Mouse (Mus musculus) urinary bladder, adult 18-20 months (tissue): ENCODE results near the gene Ier5.
A peak's percentile ranks its signal among the peaks of the same experiment; 100 is the strongest.

Experiments
- DNase-seq, 2 experiments: peaks; one replicate each; pipeline ENCODE4 v3.0.0; 2022; ENCODE audit warnings: low spot score in 2 of 2, mixed read lengths in 2 of 2

Ier5 gene

DNA sequence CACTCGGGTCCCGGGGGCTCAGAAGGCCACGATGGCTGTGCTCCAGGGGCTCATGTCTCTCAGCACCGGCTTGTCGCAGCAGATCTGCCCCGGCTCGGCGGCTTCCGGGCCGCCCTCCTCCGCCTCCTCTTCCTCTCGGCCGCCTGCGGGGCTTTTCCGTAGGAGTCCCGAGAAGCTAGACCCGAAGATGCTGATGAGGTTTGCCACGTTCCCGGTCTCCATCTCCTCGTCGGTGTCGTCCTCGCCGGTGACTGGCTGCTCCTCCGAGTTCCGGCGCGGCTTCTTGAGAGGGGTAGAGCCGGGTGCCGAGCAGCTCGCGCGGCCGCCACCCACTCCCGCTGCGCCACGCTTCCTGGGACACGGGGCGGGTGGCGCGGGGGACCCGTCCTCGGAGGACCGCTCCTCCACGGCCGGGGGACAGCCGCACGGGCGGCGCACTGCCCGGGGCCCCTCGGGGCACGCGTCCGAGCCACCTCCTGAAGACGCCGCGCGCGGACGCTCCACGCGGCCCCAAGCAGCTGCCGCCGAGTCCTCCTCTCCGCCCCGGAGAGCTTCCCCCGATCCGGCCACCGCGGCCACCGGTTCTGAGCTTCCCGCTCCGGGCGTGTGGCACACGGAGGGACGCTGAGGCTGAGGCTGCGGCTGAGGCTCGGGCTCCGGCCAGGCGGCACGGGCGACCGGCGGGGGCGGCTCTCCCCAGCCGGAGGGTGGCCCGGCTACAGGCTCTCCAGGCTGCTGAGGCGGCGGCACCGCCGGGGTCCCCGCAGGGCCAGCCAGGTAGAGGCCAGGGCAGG, 753 bp downstream of the Ier5 start:
- peak in 1 of 2 experiments; percentile 72 for DNase-seq

DNA sequence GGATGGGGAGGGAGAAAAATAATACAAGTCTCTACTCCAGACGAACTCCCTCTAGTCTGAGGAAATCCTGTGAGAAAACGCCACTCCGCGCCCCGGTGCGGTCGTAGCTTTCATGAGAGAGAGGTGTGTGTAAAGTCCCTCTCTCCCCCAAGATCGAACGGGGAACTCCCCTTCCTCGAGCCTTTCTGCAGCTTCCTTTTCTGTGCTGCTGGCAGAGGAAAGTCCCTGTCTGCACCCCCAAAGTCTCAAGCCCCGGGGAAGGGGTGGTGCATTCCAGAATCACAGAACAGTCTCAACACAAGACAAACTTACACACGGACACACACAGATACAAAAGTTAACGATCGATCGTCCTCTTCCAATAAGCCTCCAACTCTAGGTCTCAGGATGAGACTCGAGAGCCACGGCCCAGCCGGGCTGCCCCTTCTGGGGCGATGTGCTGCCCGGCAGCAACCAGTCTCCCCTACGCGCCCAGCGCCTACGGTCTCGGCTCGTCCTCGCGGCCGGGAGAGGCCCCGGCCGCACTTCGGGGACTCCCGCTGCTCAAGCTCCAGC, 1.4 kb downstream of the Ier5 start:
- DNase-seq = peak in 1 of 2 experiments; percentile 47

DNA sequence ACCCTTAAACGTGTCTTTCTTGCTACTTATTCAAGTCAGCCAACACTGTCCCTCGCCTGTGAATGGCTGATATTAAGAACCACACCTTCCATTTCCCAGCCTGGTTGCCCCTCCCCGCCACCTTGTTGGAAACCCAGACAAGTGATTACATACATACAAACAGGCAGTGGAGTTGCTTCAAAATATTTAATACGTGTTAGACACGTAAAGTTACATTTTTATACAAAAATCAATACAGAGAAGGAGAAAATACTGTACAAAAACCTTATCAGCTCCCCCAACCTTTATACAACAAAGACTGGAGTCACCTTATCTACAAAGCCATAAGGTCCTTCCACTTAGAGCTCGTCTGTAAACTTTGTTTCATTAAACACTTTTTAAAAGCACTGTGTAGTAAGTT, 2.1 kb downstream of the Ier5 start:
- no peak for DNase-seq

DNA sequence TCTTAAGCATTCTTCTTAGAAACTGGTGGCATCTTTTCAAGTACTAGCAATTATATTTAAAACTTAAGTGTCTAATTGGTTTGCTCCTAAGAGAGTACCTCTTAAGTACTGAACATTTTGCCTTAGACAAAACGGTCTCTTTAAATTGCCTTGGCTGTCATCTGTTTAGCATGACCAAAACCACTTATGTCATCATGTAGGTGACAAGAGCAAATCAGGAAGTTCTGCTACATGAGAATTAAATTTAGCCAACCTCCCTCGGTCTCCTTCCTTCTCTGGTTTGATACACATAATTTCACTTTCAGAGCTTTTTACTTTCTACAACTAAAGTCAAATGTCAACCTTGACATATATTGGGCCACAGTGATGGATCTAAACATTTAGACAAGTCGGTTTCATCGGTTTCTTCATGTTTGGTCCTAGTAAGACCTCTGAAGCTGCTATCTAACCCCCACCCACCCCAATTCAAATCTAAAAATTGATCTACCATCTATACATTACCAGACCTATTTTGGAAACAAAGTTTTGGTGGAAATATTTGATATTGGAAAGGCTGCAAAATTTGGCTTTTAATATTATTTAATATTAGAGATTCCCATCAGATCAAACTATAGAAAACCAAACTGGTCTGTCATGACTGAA, 2.7 kb downstream of the Ier5 start:
- no peak for DNase-seq

DNA sequence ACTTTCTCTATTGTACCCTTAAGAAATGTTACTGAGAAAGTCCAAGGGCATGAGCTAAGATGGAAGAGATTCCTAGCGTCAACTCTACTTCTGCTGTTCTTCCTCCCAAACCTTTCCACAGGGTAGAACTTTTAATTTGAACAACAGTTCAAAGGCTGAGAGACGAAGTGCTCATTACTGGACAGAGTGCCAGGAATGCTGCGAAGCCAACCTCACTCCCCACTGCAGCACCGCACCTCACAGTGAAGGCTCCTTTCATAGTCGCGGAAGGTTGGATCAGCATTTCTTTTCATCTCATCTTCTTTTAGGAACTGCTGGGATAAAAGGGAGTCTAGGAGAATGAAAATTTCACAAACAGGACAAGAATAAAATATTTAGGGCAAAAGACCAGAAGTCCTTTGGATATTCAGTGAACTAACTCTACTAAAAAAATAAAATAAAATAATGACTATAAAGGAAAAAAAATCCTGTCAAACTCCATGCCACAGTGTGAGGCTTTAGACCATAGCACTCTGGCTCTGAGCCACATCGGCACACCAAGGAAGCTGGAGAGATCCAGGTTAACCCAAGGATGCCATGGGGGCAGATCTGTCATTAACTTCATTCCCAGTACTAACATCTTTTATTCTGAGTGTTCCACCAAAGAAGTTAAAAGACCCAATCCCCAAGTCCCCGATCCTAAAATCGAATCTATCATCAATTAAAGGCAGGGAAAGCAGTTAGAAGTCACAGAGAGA, 5.3 kb downstream of the Ier5 start:
- no peak for DNase-seq

DNA sequence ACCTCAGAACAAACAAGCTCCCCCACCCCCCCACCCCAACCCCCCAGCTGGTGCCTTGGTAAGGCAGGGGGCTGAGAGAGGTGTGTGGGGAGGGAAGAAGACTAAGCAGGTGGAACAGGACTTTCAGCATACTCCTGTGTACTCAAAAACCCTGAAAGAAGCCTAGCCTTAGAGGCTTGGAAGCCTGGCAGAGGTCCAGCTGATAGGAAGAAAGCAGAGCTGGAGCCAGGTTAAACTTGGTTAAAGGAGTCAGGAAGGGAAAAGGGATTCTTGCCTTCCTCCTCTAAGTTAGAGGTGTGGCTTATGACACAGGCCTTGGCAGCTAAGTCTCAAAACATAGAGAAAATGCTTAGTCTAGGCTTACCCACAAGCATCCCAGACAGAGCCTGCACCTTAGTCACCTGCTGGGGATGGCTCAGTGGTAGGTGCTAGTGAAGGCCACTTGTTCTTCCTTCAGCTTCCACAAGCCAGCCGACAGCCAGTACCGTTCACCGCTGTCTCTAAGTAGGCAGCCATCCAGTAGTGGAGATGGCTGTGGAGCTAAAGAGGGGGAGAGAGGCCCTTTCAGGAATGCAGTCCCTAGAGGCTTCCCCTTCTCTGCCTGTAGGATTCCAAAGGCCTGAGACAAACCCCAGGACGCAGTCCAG, 6.2 kb downstream of the Ier5 start:
- no peak for DNase-seq

DNA sequence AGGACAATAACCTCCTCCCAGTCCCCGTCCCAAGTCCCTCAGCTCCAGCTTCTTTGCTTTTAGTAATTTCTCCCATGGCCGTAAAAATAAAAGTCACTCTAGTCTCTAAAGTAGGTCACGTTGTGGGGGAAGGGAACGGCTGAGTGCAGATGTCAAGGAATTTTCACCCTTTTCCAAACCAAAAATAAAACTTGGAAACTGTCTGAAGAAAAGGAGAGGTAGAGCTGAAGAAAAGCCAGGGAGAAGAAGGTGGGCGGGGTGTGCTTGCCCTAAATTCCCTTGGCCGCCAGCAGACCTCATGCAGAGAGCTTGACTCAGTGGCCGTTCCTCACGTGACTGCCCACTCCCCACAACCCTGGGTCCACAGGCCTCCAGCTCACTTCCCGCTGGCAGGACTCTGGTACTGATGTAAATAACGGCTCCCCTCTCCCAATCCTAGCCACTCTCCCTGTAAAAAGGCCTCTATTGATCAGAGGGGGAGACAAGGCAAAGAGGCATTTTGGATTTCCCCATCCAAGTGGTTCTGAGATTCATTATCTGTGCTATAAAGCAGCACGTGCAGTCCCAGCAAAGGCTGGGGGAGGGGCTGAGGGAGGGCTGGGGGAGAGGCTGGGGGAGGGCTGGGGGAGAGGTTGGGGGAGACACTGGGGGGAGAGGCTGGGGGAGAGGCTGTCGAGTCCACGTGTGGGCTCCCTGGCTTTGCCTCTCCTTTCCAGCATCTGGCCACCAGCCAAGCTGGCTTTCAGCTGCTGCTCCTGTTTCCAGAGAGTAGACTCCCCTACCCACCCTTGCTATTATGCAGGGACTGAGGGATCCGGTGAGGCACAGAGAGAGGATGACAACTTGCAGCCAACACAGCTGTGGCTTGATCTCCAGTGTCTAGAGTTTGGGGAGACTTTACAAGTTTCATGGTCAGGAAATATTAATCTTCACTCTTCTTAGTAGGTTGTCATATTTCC, 7.3 kb downstream of the Ier5 start:
- DNase-seq = no peak

DNA sequence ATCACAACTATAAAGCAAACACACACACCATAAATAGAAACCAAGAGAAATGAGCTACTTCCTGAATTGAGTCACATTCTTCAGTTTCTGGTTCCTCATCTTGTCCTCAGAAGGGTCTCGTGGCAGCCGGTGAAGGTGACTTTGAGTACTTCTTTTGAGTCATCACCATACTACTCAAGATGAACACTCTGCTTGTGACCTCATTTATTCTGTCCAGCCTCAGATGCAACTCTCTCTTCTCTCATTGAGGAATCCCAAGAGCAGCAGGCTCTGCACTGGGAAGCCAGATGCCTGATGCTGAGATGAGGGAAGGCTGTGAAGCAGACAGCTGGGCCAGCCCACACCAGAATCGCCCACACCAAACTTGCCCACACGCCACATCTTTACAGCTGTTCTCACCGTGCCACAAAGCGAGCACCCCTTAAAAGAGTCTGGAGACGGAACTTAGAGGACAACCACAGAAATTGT, 8.0 kb downstream of the Ier5 start:
- DNase-seq = no peak

DNA sequence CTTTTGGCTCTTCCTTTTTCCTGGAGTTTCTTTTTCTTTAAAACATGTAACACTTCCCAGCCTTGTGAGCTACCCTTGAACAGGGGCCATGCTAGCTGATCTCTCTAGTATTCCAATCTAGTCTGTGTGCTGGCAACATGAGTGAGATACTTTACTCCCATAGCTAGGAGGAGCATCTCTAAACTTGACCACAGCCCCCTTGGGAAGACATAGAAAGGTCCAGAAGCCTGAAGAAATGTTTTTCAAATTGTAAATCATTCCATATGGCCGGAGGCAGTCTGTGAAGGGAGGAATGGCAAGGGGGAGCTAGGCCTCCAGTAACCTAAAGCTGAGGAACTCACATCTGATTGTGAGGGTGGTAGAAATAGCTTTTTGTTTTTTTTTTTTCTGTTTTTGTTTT, 8.7 kb downstream of the Ier5 start:
- no peak for DNase-seq

DNA sequence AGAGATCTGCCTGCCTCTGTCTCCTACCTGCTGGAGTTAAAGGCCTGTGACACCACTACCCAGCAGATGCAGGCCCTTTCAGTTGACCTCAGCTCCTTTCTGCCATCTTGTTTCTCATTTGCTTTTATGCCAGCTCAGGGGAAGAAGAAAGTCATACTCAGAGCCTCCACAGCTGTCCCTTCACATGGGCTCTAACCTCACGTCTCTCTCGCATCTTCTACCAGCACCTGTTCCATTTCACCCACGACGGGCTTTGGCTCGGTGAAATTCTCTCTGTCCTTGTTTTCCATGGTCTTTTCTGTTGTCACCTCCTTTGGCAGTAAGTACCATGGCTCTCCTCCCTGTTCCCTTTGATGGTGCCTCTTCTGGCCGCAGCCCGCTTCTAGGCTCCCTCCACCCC, 9.1 kb downstream of the Ier5 start:
- no peak for DNase-seq

DNA sequence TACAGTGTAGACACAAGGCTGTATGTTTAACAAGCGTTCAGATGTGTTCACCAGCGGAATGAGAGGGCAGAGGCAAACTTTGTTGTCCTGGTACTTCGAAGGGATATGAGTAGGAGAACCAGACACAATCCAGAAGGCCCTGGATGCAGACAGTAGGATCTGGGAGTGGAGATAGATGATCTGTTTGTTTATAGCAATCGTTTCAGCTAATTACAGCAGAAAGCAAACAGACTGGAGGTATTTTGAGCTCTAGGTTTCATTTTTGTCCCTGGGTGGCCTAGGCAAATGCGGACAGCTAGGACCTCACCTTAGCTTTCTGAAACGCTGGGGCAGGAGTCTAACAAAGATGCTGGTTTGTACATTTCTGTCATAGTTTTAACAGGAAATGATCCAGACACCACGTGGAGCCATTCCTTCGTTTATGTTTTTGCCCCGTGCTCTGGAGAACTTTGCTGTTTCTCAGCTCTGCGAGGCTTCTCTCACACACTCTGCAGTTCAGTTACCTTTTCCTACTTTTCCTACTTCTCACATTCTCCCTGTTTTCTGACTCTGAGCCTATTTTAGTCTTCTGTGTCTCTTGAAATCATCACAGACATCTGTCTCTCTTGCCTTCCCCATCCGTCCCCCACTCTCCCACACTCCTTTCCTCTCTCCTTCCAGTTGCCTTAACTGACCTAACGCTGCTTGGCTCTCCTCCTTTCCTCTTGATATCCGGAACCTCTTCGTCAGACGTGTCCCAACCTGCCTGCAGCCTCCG, 10.4 kb downstream of the Ier5 start:
- no peak for DNase-seq

DNA sequence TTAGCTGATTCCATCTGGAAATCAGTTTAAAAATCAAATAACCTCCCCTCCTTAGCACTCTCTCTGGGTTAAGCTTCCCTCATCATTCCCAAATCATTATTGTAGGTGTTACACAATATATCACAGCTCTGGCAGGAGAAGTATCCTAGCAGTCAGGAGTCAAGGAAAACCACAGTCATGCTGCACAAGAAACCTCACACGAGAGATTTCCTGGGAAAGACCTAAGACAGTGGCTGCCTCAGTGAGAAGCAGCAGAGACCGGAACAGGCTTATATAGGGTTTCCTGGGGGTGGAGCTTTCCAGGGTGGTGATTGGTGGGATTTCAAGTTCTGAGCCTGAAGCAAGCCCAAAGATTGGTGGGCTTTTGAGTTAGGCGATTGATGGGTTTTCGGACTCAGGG, 11.4 kb downstream of the Ier5 start:
- no peak for DNase-seq

DNA sequence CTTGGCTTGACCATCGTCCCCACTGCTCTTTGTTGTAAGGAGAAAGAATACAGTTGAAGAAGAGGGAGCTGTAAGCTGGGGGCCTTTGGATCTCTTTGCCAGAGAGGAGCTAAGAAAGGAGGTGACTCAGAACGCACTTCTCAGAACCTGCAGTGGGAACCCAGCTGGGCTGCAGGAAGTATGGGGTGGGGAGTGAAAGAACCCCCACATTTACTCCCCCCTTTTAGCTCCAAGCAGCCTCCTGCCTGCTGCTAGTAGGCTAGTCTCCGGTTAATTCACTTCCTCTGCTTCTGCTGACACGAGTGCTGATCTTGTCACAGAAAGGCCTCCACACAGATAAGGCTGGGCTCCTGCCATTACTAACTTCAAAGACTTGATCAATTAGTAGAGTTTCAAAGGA, 12.5 kb downstream of the Ier5 start:
- DNase-seq = no peak

DNA sequence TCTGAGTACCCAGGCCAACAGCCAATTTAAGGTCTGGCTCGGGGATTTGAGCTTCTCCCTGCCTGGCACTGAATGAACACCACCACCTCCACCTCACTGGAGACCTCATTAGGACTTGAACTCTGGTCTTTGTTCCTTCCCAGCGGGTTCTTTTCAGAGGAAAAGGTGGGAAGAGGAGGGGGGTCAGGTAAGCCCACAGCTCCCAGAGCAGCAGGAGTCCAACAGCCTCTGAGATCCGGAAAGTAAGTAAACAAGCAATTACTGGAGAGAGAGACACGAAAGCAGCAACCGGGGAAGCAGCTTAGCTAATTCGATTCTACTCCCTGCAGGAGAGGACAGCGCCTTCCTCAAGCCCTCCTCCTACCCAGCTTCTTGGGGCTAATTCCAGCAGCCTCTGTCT, 13.0 kb downstream of the Ier5 start:
- no peak for DNase-seq

DNA sequence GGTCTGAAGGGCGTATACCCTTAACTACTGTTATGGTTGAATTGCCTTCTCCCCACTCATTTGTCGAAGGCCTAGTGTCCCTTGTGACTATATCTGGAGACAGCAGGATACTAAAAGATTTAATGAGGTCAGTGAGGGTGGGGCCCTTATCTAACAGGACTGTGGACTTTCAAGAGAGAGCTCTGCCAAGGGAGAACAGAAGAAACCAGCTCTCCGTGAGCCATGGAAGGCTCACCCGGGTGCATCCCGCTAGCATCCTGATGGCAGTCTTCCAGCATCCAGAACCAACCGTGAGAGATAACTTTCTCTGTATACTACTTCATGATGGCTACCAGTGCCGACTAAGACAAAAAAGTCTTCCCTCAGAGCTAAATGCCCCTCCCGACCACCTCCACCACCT, 14.6 kb downstream of the Ier5 start:
- DNase-seq = no peak

DNA sequence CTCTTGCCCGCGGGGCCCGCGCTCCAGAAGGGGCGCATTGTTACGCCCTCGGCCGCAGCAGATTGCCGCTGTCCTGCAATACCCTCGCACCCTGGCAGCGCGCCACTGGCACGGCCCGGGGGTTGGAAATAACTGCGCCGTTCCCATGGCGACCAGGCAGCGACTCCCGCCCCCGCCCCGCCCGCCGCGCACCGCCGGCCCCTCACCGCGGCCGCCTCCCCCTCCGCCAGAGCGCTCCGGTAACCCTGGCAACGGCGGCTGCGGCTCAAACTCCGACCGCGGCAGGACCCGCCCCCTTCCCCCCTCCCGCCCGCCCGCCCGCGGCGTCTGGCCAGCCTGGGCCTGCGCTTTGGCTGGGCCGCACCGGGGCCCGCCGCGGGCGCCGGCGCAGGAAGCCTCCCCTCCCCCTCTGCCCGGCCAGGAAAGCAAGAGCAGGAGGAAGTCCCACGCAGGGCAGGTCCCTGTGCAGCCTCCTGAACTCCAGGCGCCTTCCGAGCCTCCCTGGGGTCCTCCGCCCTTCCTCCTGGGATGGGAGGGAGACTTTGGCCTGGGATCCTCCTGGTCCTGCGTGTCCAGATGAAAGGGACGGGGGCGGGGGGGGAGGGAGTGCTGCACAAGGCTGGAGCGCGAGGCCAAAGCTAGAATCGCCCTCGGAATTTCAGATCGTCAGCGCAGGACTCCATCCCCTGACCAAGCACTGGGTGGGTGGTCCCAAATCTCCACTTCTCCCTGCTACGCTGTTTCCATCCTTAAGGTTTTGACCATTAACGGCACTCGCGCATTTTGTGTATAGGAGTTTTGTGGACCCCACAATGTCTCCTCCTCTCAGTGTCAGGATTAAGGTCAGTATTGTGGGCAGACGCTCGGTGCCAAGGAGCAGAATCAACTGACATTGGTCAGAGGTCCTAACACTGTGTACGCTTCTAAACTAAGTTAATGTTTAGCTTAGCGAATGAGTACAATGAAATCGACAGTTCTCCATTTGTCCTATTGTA, 15.9 kb downstream of the Ier5 start:
- peak; percentile 86 to 89 for DNase-seq

DNA sequence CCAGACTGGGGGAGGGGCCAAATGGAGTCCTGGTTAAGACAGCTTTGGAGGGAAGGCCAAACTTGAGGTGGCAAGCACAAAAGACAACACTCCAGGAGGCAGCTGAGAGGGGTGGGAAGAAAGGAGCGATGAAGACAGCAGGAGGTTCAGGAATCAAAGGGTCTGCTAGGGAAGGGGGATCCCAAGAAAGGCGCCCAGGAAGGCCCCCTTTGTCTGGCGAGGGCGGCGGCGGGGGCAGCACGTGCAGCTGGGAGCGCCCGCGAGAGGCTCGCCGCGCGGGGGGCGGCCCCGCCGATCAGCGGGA, 16.5 kb downstream of the Ier5 start:
- DNase-seq = no peak

DNA sequence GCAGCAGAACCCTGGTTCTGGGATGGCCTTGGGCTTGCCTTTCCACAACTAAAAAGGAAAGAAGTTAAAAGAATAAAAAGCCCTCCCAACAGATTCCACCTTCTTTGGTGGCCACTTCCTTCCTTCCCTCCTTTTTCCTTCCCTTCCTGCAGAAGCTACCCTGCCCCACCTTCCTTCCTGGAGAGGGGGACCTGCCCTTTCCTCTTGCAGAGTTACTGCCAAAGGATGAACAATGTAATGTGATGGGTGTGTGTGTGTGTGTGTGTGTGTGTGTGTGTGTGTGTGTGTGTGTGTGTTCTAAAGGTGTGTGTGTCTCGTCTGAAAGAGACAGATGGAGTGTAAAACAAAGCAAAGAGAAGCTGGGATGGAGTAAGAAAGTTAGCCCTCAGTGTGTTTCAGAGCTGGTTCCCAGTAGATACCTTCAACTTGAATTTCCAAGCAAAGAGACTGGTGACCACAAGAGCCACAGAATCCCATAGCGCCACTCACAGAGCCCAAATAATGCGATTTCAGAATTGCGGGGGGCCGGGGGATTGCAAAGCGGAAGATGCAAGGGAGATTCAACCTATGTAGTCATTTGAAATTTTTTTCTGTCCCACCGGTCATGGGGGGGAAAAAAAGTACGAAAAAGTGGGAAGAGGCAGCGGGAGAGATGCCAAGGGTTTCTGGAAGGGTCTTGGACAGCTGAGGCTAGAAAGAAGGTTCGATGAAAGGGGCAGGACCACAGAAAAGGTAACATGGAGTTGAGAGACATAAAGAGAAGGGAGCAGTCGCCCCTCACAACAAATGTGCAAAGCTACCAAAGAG, 17.1 kb downstream of the Ier5 start:
- no peak for DNase-seq
